Mouse (Mus musculus) hindbrain, embryonic 16.5 days (tissue): Measurements from ENCODE around the gene Gm28048. TPM values are rescaled to one million over a fixed set of nuclear protein-coding genes. Genes with fewer than 3 reads are reported as not detected.
A peak's percentile ranks its signal among the peaks of the same experiment; 100 is the strongest.

Experiments
- ATAC-seq: fragments of 200-750 bp; cut with Nextera tagmentation; 2 replicates; pipeline ENCODE4 v1.8.0; 2017; ENCODE audit warnings: moderate TSS enrichment, moderate library complexity
- H3K27ac ChIP-seq: fragments of 300-500 bp; sonication (generic); 2 replicates; pipeline ENCODE4 v1.5.1; 2014; ENCODE audit warnings: low read depth, mild to moderate bottlenecking, control low read depth, low read length, moderate library complexity
- H3K27me3 ChIP-seq: fragments of 300-500 bp; sonication (generic); replicated peaks from 2 replicates; pipeline ENCODE4 v1.6.1; 2014; ENCODE audit warnings: low read length; ENCODE audit not compliant: control insufficient read depth, insufficient read depth
- H3K36me3 ChIP-seq: fragments of 300-500 bp; sonication (generic); 2 replicates; pipeline ENCODE4 v1.6.1; 2014; ENCODE audit warnings: mild to moderate bottlenecking, low read length, moderate library complexity, mixed read lengths; ENCODE audit not compliant: control insufficient read depth, insufficient read depth
- H3K4me1 ChIP-seq: fragments of 300-500 bp; sonication (generic); 2 replicates; pipeline ENCODE4 v1.6.1; 2014; ENCODE audit warnings: low read depth, low read length; ENCODE audit not compliant: control insufficient read depth, insufficient read depth
- H3K4me2 ChIP-seq: fragments of 300-500 bp; sonication (generic); 2 replicates; pipeline ENCODE4 v1.6.1; 2014; ENCODE audit warnings: mild to moderate bottlenecking, low read length, control low read depth, moderate library complexity
- H3K4me3 ChIP-seq: fragments of 300-500 bp; sonication (generic); 2 replicates; pipeline ENCODE4 v1.5.1; 2014; ENCODE audit warnings: mild to moderate bottlenecking, low read length, control low read depth, moderate library complexity
- H3K9ac ChIP-seq: fragments of 300-500 bp; sonication (generic); 2 replicates; pipeline ENCODE4 v1.6.1; 2014; ENCODE audit warnings: low read depth, mild to moderate bottlenecking, control low read depth, low read length, moderate library complexity
- H3K9me3 ChIP-seq: fragments of 300-500 bp; sonication (generic); 2 replicates; pipeline ENCODE4 v1.6.1; 2014; ENCODE audit warnings: mild to moderate bottlenecking, low read length, moderate library complexity; ENCODE audit not compliant: control insufficient read depth
- WGBS: fragments of 180-500 bp; shearing (Covaris S2); extraction: QIAGEN DNeasy Blood & Tissue Kit; methylation state at CpG from one replicate; pipeline ENCODE4 v1.1.7; 2014; 5-methylcytosine and 5-hydroxymethylcytosine counted together
- polyA plus RNA-seq: library from polyadenylated mRNA; unstranded; fragments of >200 nt; fragmentation: Nextera tagmentation; extraction: Ambion mirVana; gene quantifications from 2 replicates; pipeline ENCODE4 v1.2.1, GENCODE M21; 2015

Gm28048 gene
- polyA plus RNA-seq, 1 experiment from 2014 or later = 5.4 TPM

DNA sequence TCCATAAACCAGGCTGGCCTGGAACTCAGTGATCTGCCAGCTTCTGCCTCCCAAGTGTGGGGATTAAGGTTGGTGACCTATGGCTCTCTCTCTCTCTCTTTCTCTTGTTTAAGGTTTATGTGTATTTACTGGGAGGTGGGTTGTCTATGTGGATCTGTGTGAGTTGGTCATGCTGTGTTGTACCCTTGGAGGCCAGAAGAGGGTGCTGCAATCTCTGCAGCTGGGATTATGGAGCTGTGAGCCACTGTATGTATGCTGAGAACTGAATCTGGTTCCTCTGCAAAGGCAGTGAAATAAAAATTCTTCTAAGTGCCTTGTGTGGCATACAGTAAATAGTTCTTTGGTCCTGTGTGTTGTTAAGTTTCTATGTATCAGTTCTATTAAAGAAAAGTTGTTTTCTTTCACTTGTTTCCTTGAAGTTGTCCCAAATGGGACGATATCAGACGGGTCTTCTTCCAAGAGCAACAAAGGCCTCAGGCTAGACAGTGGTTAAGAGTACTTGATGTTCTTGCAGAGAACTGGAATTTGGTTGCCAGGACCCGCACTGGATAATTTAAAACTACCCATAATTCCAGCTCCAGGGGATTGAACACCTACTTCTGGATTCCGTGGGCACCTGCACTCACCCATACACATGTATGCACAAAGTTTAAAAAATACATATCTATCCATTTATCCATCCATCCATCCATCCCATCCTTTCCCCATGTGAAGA is 31.8 kb upstream of the Gm28048 start:
- WGBS = 84% methylated on average over 4 of the region's 4 CpGs
- no peak overlapping the region for H3K9ac ChIP-seq
- no peak overlapping the region for H3K27ac ChIP-seq
- no peaks in the 10 kb centered on the region for H3K9me3 ChIP-seq
- H3K4me3 ChIP-seq = no peak overlapping the region
- H3K27me3 ChIP-seq = no peaks in the 10 kb centered on the region
- H3K36me3 ChIP-seq = no peaks in the 10 kb centered on the region
- no peak for ATAC-seq
- H3K4me2 ChIP-seq = no peak overlapping the region
- H3K4me1 ChIP-seq = no peaks in the 10 kb centered on the region

DNA sequence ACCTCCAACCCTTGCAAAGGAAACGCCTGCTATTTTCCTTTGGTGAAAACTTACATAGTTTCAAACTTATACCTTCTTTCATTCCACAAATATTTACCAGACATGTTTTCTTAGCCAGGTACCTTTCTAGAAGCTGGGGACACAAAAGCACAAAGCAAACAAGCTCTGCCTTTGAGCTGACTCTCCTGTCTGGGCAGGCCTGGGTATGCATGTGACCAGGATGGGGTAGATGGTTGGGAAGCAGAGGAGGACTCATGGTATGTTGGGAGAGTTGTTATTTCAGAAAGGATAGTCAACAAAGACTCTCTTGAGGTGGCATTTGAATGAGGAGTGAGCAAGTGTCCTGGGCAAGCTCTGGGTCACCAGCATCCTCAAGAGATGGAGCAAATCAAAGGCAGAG is 31.2 kb upstream of the Gm28048 start:
- WGBS = 93% methylated on average over 1 of the region's 1 CpGs

DNA sequence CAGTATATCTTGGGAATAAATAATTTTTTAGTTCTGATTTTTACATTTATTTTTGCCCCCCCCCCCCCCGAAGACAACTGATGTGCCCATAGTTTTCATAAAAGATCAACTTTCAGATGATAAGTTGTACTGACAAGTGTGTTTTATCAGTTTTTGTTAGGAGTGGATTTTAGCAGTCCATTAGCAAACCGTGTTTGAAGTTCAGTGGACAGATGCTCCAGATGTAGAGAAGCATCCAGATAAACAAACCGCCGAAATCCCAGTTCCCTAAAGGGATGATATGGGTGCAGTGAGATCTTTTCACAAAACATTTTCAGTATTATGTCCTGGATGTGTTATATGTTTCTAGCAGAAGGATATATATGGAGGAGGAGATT is 26.9 kb upstream of the Gm28048 start:
- peak overlapping the region; percentile 64 for H3K4me3 ChIP-seq
- no peaks in the 10 kb centered on the region for H3K9me3 ChIP-seq
- peaks cover 12% of the 10 kb centered on the region for H3K36me3 ChIP-seq
- no peaks in the 10 kb centered on the region for H3K27me3 ChIP-seq
- no peak for ATAC-seq
- H3K4me2 ChIP-seq = peak overlapping the region; percentile 90
- H3K9ac ChIP-seq = no peak overlapping the region; the same call in 1 of the 2 replicates
- no peak overlapping the region for H3K27ac ChIP-seq
- no peaks in the 10 kb centered on the region; the same call in 1 of the 2 replicates for H3K4me1 ChIP-seq
- WGBS = 35% methylated on average over 4 of the region's 4 CpGs

More for the DNA sequence above, 31.2 kb upstream of the Gm28048 start:
- Histone ChIP-seq H3K27ac (no peak overlapping the region), H3K9me3 (no peaks in the 10 kb centered on the region), H3K9ac (no peak overlapping the region), H3K4me3 (no peak overlapping the region), H3K4me2 (no peak overlapping the region), H3K27me3 (no peaks in the 10 kb centered on the region), H3K36me3 (no peaks in the 10 kb centered on the region), H3K4me1 (no peaks in the 10 kb centered on the region)
- ATAC-seq = no peak

DNA sequence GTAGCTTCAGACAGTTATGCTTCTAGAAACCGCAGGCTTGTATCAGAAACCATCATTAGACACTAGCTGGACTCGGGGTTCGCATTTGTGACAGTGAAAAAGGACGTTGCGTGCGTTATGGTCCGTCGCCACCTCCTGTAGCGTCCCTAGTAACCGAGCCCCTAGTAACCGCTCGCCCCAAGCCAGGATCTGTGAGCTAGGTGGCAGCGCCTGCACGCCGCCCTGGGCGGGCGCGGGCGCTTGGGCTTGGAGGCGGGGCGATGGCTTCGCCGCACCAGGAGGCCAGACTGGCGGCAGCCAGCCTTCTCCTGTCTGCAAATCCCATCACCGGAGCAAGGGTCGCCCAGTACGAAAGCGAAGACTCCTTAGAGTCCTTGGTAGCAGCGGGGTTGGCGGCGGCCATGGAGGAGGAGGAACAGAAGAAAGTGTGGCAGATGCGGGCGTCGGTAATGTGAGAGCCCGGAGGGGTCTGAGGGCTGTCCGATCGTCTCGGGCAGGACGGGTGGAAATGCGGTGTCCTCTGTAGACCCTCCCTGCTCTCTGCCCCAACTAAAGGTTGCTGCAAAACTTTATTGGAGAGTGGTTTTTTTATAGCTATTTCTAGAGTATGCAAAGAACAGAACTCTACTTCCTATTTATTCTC is 26.4 kb upstream of the Gm28048 start:
- H3K4me3 ChIP-seq = peak overlapping the region; percentile 64
- H3K27me3 ChIP-seq = no peaks in the 10 kb centered on the region
- 0% methylated on average over 40 of the region's 40 CpGs for WGBS
- H3K4me2 ChIP-seq = peak overlapping the region; percentile 90
- peaks cover 17% of the 10 kb centered on the region for H3K36me3 ChIP-seq
- H3K9ac ChIP-seq = peak overlapping the region; percentile 86
- peak; percentile 95 for ATAC-seq
- peak overlapping the region; percentile 97 for H3K27ac ChIP-seq
- no peaks in the 10 kb centered on the region; the same call in 1 of the 2 replicates for H3K4me1 ChIP-seq
- H3K9me3 ChIP-seq = no peaks in the 10 kb centered on the region

DNA sequence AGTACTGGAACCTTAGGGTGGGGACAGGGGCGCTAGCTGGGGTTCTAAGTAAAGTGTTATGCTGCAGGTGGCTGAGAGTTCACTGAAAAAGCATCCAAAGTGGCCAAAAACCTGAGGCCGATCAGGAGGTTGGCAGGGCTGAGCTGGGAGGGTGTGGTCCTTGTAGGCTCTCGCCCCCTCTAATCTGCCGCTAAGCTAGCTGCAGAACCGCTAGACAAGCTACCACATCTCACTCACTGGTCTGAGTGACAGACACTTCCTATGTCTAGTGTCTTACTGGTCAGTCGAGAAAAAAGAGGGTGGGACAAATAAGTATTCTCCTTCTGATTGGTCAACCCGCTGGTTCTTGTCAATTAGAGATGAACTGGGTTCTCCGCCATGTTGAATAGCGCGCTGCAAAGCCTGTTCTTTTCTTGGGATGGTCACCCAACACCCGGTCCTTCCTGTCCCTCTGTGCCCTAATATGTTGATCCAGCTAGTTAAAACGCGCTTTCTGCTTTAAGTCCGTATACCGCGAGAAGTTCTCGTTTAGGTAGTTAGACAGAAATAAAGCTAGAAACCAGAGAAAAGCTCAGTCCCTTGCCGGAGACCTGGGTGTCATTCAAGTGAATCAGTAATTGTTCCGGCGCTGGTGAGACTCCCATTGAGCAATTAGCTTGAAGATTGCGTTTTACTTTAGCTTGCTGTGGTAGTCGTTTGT is 25.7 kb upstream of the Gm28048 start, which contains the start of gene Fam161a:
Gene Fam161a, plus strand, starts transcription at position 51 of the 700 bp plus-strand sequence.
- Histone ChIP-seq H3K9me3 (no peaks in the 10 kb centered on the region), H3K36me3 (peaks cover 19% of the 10 kb centered on the region), H3K9ac (peak within 1 kb of the TSS; percentile 86), H3K4me2 (peak within 1 kb of the TSS; percentile 90), H3K4me3 (peak within 1 kb of the TSS; percentile 64), H3K27me3 (no peaks in the 10 kb centered on the region), H3K4me1 (no peaks in the 10 kb centered on the region; the same call in 1 of the 2 replicates), H3K27ac (peak within 1 kb of the TSS; percentile 97)
- under 1% methylated on average over 22 of the region's 22 CpGs for WGBS
- ATAC-seq = peak; percentile 95

DNA sequence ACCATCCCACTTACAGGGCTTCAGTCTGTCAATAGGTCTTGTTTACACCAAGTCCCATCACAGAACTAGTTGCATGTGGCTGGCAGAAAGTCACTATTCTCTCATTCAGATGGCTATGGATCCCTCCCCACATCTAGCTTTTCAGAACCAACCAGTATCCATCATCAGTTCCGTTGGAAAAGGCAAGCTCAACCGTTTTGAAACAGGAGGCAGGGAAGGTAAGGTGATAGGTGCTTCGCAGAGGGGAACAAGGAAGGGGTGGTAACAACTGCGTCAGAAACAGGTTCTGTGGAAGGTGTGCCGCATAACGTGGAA is 25.2 kb upstream of the Gm28048 start:
- peak overlapping the region; percentile 64 for H3K4me3 ChIP-seq
- no peaks in the 10 kb centered on the region; the same call in 1 of the 2 replicates for H3K4me1 ChIP-seq
- H3K36me3 ChIP-seq = peaks cover 24% of the 10 kb centered on the region
- 2% methylated on average over 6 of the region's 6 CpGs for WGBS
- no peaks in the 10 kb centered on the region for H3K27me3 ChIP-seq
- peak overlapping the region; percentile 90 for H3K4me2 ChIP-seq
- ATAC-seq = no peak
- H3K9ac ChIP-seq = peak overlapping the region; percentile 64
- peak overlapping the region; percentile 97 for H3K27ac ChIP-seq
- no peaks in the 10 kb centered on the region for H3K9me3 ChIP-seq

DNA sequence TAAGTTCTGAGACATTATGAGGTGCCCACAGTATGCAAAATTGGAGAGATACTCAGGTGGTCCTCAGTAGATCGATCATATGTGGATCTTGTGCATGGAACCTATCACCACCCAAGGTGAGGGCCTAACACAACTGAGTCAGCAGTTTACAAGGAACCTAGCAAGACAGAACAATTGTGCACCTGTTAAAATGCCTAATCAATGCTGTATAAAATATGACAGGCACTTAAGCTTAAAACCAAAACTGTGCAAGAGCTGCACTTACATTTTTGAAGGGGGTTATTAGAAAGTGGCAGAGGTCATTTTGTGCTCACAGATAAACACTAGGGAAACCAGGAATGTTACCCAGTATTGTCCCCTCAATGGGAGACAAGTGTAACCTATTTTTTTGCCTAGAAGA is 23.4 kb upstream of the Gm28048 start:
- peaks cover 38% of the 10 kb centered on the region for H3K36me3 ChIP-seq
- no peak for ATAC-seq
- 86% methylated on average over 1 of the region's 1 CpGs for WGBS
- H3K9me3 ChIP-seq = no peaks in the 10 kb centered on the region
- H3K27me3 ChIP-seq = no peaks in the 10 kb centered on the region
- H3K27ac ChIP-seq = no peak overlapping the region
- H3K4me3 ChIP-seq = no peak overlapping the region
- no peak overlapping the region for H3K9ac ChIP-seq
- H3K4me2 ChIP-seq = no peak overlapping the region
- H3K4me1 ChIP-seq = no peaks in the 10 kb centered on the region; the same call in 1 of the 2 replicates

DNA sequence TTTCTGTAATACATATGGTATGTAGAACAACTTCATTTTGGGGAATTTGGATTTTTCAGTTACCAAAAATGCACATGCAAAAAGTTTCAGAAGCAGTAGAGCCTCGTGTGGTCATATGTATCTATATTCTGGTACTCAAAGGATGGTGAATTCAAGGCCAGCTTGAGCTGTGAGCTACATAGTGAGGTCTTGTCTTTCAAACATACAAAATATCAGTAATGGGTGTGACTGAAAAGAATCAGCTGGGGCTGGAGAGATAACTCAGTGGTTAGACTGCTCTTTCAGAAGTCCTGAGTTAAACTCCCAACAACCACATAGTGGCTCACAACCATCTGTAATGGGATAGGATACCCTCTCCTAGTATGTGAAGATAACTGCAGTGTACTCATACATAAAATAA is 16.4 kb upstream of the Gm28048 start:
- Histone ChIP-seq H3K36me3 (peaks cover 55% of the 10 kb centered on the region), H3K4me1 (no peaks in the 10 kb centered on the region), H3K4me2 (no peak overlapping the region), H3K27ac (no peak overlapping the region), H3K9ac (no peak overlapping the region), H3K9me3 (no peaks in the 10 kb centered on the region), H3K4me3 (no peak overlapping the region), H3K27me3 (no peaks in the 10 kb centered on the region)
- 79% methylated on average over 1 of the region's 1 CpGs for WGBS
- no peak for ATAC-seq

DNA sequence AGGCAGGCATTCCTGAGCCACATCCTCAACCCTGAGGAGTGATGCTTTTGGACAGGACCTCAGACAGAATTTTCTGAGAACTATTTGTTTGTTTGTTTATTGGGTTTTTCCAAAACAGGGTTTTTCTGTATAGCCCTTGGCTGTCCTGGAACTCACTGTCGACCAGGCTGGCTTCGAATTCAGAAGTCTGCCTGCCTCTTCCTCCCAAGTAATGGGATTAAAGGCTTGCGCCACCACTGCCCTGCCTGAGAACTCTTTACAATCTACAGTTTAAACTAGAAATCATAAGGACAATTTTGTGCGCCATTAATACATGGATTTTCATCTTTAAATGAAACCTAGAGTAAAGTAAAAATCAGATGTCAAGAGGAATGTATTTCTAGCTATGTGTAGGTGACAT is 13.6 kb upstream of the Gm28048 start:
- Histone ChIP-seq H3K4me1 (peaks cover 14% of the 10 kb centered on the region), H3K9ac (no peak overlapping the region), H3K9me3 (no peaks in the 10 kb centered on the region), H3K36me3 (peaks cover 36% of the 10 kb centered on the region), H3K27ac (no peak overlapping the region), H3K4me2 (no peak overlapping the region), H3K27me3 (no peaks in the 10 kb centered on the region), H3K4me3 (no peak overlapping the region)
- ATAC-seq = no peak
- WGBS = 93% methylated on average over 4 of the region's 4 CpGs
